Mouse (Mus musculus): ENCODE measurements around the gene Gm21863. TPM values are rescaled to one million over a fixed set of nuclear protein-coding genes. Genes with fewer than 3 reads are reported as not detected.

Gm21863 gene
- not detected in 2 replicates for polyA plus RNA-seq (2012)

DNA sequence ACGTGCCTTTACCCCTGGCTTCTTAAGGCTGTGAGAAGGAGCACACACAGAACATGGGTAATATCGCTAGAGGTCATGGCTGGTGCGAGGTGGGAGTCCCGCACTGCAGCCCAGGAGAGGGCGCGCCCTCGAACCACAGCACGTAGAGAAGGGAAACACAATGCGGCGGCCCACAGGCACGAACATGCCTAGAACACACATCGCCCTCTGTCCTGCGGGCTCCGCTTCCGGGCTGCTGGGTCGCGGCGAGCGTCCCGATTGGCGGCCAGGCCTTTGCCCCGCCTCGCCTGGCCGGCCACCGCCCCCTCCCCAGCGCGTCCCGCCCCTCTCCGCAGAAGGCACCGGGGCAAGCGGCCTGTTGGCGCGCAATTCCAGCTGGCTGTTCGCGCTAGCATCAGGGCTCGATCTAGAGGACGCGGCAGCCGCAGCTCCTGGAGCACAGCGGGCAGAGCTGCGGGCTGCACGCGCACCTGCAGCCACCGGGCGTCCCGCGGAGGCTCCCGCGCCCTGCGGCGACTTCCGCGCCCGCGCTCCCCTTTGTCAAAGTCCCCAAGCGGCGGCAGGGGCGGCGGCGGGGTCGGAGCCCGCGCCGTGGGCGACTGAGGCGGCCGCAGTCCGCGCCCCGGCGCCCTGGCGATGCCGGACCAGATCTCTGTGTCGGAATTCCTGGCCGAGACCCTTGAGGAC is at the start of gene Gm21863:
Gm21863 (plus strand) TSS at position 637 of the 687 bp plus-strand sequence.

